Mouse (Mus musculus) spleen, postnatal 36 days (tissue): ENCODE measurements around the gene Pabpn1l.

Experiments
- DNase-seq, 2 experiments: peaks; one replicate each; pipeline ENCODE4 v3.0.0; 2022; ENCODE audit warnings: low spot score in 2 of 2, mixed read lengths in 1 of 2

Pabpn1l gene

DNA sequence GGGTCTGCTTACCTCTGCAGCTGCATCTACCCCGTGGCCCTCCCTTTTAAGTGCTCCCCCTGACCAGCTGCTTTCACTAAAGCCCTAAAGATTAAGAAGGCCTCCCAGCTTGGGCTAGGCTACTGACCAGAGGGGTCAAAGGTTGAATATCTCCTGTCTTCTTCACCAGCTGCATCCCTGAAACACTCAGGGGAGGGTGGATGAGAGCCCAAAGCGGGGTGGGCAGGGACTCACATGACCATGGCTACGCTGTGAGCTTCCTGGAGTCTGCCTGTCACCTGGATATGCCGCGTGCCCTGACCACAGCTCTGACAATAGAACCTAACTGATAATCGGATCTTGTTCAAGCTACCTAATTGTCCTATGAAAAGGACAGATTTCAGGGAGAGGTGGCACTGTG lies at the start of gene Pabpn1l:
Pabpn1l (minus strand) TSS at position 13 of the 400 bp plus-strand sequence.
- no peak for DNase-seq

DNA sequence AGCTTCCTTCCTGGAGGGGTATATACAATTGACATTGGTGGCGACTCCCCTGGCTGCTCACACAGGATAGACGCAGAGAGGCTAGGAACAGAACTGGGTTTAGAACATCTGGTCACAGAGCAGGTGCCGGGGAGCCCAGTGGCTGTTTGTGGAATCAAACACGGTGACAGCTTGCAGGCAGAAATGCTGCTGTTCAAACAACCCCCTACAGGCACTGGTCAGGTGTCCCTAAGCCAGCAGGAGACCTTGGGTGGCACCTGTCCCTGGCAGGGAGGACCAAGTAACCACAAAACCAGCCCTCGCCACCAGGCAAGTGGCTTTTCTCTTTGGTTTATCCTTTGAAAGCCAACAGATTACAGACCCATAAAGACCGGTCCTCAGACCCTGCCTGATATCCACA lies 49.4 kb upstream of the Pabpn1l start:
- no peak for DNase-seq

DNA sequence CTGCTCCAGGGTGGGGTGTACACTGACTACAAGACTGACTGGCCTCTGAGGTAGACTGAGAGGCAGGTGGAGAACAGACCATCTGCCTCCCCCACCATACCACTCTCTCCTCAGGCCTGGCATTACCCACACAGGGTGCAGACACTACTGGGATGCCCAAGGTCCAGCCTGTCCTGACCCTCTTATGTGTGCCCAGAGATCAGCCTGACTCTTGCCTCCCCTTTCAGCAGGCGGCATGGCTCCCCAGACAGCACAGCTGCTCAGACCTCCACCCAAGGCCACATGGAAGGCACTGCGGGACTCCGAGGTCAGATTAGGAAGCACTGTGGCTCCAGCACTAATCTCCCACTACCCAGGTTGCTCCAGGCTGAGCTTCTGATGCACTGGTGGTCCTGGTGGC lies 48.2 kb upstream of the Pabpn1l start:
- no peak for DNase-seq

DNA sequence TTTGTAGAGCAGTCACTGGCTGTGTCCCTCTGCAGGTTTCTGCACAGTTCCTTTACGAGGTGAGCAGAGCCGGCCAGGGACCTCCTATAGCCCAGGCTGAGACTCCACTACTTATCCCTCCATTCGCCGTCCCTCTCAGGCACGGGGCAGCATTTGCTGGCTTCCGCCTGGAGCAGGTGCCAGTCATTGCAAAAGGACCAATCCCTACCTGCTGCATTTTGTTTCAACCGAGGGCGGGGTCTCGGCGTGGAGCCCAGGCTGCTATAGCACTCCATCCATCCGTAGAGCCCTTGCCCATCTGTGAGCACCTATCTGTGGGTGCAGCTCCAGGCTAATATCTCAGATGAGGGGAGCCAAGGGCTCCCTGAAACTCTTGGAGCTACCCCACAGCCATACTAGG lies 47.5 kb upstream of the Pabpn1l start:
- DNase-seq: no peak

DNA sequence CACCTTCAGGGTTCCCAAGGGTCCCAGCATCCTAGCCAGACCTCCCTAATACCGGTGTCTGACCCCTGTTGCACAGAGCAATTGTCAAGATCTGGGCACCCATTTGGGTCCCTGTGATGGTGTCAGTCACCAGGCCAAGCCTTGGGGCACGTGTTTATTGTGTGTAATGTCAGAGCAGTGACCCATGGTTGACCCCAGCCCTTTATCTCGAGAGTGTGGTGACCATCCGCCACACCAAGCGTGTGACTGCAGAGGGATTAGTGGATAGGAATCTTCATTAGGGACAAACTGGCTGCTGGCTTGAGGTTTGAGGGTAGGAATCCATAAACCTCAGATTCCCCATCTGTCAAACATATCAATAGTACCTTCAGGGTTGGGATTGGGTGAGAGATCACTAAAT lies 46.8 kb upstream of the Pabpn1l start:
- no peak for DNase-seq

DNA sequence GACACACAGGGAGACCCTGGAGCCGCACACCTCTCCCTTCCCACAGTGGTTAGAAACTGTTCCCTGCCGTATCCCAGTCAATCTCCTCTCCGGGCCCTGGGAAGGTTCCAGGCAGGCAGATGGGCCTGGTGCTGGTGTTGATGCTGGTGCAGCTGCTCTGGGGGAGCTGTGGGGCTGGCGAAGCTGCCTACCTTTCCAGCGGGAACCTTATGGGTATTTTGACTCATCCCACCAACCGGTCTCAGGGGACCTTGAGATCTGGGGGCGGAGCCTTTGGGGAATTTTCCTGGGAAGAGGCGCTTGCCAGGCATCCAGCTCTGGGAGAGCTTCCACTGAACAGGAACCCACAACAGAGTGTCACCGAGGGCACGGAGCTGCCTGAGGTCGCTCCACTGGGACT lies 45.3 kb upstream of the Pabpn1l start:
- DNase-seq: no peak

DNA sequence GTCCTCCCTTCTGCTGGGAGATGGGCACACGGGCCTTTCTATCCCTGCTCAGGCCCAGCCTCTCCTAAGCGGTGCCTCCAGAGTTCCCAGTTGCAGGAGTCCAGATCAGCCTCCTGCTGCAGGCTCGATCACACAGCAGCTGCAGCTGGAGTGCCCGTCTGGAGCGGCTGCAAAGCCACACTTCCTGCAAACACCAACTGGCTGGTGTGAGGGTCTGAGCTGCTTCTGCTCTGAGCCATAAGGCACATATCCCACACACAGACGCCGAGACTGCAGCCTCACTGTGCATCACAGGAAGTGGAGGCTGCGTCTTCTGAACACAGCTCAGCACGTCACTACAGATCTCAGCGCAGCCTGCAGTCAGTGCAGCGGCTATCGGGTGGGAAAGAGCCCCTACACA lies 44.3 kb upstream of the Pabpn1l start:
- no peak for DNase-seq

DNA sequence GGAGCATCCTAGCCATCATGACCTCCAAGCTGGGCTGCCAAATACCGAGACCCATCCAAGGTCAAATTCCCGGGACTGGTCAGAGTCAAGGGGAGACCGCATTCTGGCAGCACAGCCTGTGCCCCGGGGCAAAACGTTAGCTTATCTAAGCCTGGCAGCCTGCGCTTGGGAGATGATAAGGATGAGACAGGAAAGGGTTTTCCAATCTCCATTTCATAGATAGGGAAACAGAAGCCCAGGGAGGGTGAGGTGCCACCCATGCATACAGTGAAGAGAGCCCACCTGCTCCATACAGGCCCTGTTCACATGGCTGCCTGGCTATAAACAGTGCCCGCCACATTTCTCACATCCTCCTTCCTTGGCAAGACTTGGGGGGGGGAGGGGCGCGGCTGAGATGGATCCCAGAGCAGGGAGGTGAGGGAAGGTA lies 43.8 kb upstream of the Pabpn1l start:
- peak; percentile 55 to 63 for DNase-seq

DNA sequence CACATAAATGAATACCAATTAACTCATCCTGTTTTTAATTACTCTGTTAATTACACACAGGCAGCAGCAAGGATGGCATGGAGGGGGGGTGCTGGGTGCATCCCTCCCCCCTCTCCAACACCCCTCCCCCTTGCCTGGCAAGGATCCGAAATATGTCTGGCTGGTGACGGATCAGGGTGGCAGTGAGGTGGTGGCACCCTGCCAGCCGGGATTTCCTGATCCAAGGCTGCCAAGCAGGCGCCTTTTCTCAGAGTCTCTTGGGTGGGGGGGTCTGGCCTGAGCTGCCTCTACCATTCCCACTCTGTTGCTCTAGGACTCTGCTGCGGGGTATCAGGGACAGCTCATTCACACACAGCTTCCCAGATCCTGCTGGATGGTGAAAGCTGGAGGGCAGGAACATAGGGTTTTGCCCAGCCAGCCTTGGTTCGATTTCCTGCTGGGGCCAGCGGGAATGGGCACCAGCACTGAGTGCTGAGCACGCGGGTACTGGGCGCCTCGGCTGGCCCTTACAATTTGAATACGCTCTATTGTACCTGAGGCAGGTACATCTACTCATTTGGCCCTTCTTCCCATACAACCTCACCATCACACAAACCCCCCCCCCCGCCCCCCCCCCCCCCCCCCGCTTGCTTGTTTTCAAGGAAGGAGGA lies 43.3 kb upstream of the Pabpn1l start:
- DNase-seq: no peak

DNA sequence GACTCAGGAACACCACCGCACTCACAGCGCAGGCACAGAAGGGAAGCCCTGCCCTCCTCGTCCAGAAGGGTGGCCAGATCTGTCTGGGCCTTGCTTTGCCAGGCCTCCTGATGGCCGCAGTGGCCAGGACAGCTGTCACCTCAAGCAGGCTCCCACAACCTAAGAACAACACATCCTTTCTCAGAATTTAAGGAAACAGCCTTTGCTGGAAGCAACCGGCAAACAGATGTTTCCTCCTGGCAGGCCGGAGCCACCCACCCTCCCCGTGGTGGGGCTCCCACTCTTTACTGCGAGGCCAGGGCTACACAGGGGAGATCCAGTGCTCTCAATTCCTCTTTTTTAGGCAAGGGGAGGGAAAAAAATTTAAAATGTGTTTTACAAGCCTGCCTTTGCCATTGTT lies 42.7 kb upstream of the Pabpn1l start:
- no peak for DNase-seq

DNA sequence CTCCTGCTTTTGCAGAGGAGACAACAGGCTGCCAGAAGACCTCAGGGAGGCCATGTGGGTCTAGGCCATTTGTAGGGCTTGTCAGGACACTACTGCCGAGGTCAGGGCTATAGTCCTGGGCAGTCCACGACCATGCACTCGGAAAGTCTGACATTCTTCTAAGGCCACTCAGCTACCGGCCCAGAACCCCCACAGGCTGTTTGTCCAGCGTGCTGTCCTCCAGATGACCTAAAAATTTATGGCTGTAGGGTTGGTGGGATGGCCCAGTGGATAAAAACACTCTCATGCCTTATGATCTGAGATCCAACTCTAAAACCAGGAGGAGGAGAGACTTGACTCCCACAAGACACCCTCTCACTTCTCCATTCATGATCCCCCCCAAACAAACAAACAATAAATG lies 41.1 kb upstream of the Pabpn1l start:
- no peak for DNase-seq

DNA sequence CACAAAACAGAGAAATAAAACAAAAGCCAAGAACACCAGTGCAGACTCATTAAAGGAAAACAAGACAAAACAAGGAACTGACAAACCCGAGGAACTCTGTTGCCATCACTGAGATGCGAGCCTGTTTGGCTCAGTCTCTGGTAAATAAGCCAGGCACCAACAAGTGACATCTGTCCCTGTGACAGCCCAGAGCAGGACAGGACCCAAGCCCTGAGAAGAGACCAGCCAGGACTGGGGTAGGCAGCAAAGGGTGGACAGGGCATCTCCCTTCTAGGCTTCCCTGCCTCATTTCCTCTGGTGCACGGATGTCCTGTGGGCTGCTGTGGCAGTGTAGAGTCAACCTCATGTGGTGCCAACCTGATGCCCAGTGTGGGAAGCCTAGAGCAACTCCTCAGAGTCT lies 40.6 kb upstream of the Pabpn1l start:
- no peak for DNase-seq

DNA sequence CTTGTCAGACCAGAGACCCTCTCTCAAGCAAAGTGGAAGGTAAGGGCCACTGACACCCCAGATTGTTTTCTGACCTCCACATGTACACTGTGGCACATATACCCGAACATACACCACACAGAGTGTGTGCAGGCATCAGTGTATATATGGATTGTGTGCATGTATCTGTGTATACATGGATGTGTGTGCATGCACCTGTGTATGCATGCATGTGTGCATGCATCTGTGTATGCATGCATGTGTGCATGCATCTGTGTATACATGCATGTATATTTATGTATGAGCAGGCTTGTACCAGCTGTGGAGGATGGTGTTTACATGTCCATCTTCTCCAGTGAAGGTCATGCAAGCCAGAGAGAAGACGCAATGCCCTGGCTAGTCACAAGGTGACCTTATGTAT lies 39.4 kb upstream of the Pabpn1l start:
- DNase-seq: no peak

DNA sequence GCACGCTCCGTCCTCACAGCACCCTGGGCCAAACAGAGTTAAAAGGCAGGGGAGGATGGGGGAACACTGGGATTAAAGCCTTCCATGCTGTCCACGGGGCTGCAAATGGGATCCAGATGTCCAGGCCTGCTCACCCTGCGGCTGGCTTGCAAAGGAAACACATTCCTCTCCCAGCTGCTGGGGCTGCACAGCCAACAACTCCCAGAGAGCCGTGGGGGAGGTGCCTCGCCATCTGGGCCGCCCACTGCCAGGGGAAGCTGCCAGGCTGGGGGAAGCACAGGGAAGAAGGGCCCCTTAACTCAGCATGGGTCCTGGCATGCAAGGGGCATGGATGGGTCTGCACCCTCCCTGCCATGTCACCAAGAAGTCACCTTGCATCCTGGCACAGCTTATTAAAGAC lies 38.6 kb upstream of the Pabpn1l start:
- no peak for DNase-seq

DNA sequence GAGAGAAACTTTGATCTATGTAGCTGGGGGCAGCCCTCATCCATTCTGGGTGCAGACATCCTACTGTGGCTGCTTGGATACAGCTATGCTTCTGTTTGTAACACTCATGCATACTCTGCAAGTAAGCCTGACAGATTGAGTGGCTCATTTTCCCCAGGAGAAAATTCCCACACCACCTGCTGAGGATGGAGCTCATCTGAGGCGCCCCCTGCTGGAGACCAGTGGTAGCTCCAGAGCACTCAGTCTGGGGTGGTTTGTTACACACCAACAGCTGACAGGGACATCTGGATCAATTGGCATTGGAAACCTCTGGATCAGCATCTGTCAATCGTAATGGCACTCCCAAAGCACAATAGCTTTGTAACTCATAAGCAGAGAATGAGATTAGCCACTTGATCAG lies 37.5 kb upstream of the Pabpn1l start:
- no peak for DNase-seq

DNA sequence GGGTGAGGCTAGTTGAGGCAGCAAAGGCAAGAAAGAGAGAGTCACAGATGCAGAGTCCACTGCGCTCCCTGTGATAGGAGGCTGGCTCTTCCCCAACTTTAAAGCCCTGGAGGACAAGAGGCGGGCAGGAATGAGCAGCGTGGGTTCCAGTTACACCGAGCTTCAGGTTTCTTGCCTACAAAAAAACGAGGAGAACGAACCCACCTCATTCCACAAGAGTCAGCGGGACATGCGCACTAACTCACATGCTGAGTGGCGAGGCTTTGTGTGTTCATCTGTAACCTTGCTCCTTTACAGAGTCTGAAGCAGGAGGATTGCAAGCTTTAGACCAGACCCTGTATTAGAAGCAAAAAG lies 36.2 kb upstream of the Pabpn1l start:
- DNase-seq: no peak

DNA sequence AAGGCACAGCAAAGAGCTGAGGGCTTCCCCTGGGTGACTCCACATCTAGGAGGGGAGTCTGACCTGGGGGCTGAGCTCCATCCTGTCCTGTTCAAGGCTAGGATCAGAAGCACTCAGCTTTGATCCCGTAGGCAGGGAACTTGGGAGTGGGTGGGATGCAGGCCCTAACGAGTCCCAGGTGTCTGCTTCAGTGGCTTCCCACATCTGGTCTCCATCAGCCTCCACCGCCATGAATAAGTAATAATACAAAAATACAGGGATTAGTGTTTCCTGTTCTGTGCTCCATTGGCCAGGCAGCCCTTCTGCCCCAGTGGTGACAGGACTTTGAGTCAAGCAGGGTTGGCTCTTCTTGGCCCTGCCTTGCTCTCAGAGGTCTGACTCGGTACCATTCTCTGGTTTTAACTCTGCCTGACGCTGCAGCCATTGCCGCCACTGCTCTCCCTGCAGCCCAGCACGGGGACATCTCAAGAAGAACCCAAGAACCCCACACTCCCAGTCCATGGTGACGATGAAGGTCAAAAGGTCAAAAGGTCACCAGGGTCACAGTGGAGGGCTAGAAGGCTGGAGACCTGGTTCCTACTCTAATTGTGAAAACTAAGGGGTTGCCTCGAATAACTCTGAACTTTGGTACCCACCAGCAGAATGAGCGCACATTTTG lies 35.7 kb upstream of the Pabpn1l start:
- no peak for DNase-seq

DNA sequence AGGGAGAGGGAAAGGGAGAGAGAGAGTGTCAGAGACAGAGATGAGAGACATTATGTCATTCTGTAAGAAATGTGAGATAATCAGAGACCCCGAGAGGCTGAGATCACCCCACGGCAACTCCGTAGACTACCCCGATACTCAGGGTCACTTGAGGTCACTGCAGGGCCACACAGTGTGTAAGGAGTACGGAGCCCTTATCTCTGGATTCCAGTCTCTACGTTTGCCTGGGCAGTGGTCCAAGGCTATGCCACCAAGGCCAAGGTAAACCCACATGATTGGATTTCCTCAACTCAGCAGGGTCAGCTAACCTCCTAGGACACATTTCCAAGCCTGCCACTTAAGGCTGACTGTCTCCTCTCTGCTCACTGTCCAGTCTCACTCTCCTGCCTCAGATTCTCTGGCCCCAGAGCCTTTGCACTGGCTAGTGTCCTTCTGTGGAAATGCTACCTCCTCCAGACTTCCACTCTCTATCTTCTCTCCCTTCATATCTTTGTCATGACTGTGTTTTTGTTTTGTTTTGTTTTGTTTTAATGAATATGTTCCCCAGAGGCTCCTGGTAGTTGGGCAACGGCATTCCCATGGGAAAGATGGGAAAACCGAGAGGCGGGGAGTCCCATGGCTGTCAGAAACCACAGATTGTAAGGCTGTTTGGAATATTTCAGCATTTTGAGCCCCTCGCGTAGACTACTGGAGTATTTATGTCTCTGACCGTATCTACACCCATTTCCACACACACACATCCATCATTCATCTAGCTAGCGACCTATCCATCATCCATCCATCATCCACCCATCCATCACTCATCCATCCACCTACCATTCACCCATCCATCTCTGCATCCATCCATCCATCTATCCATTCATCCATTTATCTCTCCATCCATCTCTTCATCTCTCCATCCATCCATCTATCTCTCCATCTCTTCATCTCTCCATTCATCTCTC lies 33.8 kb upstream of the Pabpn1l start:
- peak; percentile 52 to 75 for DNase-seq

DNA sequence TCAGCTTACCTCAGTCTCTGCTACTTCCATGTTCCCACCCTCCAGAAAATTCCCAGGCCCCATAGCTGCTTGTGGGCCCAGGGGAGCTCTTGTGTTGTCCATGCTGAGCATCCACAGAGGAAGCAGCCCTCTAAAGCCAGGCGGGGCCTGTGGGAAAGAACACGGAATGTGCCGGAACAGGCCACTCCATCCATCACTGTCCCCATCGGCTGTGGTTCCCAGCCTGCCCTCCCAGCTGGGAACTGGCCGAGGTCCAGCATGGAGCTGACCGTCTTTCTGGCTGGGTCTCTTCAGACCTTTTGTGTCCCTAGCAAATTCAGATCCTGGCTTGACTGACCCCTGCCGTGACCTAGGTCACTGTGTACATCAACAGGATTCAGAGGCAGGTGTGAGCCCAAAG lies 32.2 kb upstream of the Pabpn1l start:
- DNase-seq: no peak

DNA sequence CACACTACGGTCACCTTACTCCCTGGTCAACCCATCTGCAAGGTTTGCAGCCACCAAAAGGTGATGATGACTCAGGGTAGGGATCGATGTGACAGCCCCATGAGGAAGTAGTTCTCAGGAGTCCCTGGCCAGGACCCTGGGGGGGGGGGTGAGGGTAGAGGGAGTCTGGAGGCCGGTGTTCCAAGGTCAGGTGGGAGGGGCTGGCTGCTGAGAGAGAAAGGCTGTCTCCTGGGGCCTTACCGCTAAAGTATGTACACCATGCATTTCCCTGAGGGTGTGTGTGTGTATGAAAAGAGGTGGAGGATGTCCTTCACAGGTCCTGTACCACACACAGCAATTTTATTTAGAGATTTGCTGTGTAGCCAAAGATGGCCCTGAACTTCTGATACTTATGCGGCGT lies 30.1 kb upstream of the Pabpn1l start:
- no peak for DNase-seq

DNA sequence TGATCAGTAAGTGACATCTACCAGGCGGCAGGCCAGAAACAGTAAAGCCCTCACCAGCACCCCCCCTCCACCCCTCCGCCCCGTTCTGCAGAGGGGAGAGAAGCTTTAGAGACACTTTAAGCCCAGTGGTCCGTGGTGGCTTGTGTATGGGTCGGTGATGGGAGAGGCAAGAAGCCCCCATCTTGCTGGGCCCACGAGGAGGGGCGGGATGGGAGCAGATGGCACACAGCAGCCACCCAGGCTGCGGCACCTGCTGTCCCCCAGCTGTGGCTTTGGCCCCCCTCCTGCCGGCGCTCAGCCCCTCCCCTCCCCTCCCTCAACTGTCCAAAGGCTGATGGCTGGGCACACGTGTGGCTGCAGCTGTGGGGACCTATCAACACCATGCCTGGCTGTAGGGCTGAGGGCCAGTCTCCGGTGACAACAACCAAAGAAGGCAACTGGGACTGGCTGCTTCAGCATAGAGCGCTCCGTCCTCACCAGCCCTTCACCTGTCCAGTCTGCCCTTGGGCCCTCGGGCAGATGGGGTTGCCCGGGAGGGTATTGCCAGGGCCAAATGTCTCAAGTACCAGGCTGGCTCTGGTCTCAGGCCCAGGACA lies 28.9 kb upstream of the Pabpn1l start:
- no peak for DNase-seq

DNA sequence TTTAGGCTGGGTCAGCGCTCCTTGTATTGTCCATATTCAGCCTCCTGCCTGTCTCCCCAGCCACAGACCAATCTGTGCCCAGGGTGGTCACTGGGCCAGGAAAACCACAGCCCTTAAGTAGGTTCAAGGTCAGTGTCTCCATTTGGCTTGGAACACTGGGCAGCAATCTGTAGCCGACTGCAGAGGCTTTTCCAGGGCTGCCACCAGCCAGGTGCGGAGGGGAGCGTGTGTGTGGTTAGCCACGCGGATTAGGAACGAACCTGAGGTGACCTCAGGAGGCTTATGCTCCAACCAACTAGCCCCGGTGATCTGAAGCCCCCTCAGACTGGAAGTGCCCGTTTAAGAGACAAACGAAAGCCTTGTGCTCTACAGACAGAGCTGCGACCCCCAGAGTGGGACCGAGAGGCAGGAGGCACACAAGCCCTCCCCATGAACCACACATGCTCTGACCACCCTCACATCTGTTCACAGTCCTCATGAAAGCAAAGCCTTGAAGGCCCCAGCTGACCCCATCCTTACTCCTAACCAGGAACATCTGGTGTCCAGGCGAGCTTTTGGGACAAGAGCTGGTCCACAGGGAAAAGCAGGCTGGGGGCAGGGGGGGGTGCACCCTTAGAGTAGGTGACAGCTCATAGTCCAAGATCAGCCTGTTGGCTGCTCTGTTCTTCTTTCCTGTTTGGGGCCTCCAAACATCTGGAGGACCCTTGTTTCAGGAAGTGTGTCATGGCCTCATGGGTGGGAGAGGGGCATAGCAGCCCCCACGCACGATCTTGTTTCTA lies 25.8 kb upstream of the Pabpn1l start:
- DNase-seq: no peak
